Mouse (Mus musculus) olfactory bulb, adult 2 months (tissue): Measurements from ENCODE around the gene Nufip1.

Source experiments
- CTCF ChIP-seq: fragments of 200-500 bp; IDR thresholded peaks from 2 replicates; pipeline ENCODE4 v1.5.1; 2012; ENCODE audit warnings: low read depth, mild to moderate bottlenecking, low read length, moderate library complexity; ENCODE audit not compliant: insufficient read depth
- POLR2A ChIP-seq: fragments of 200-500 bp; IDR thresholded peaks from 2 replicates; pipeline ENCODE4 v1.6.1; 2012; ENCODE audit warnings: mild to moderate bottlenecking, low read depth, low read length, moderate library complexity; ENCODE audit not compliant: insufficient read depth

- no peak for TF ChIP-seq CTCF
- TF ChIP-seq POLR2A: no peak
Observed at GRCm38 (mm10) chr14:76147061-76147460, 36.4 kb downstream of the Nufip1 start.
